Mouse (Mus musculus): Measurements from ENCODE around the gene Tefm. TPM values are rescaled to one million over a fixed set of nuclear protein-coding genes. Genes with fewer than 3 reads are reported as not detected.
A peak's percentile ranks its signal among the peaks of the same experiment; 100 is the strongest.

Gene Tefm
- polyA plus RNA-seq, 1 experiment: 37.3 TPM

DNA sequence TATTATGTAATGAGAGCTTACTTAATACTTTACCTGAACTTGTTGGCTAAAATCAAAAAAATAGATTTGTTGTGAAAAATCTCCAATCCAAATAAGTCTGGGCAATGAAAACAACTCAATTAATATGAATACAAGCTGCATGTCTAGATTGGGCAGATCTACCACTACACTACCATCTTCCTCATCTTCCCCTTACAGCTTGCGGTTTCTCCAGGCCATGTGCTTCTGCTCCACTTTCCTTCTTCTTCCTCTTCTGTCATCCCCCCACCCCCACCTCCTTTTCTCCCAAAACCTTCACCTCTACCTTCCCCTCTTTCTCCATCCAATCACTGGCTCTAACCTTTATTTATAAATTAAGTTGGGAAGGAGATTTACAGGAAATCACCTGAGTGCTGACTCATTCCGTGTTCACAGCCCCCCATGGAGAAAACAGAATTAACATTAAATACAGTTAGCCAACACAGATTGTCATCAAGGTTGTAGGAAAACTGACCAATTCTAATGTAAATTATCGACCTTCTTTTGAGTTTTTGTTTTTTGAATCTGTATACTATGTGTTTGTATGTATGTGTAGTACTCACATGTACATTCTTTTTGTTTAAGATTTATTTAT, 43.4 kb downstream of the Tefm start:
- Histone ChIP-seq H3K9ac (ENCODE audit: low read depth, poor library complexity, severe bottlenecking) (no peak overlapping the region), H3K36me3 (ENCODE audit: control insufficient read depth, insufficient read depth, low read length, poor library complexity, severe bottlenecking) (peaks cover 34% of the 10 kb centered on the region), H3K9me3 (replicated peaks; ENCODE audit: control insufficient read depth, insufficient read depth, low read length, poor library complexity, severe bottlenecking) (no peaks in the 10 kb centered on the region), H3K4me1 (ENCODE audit: control insufficient read depth, insufficient read depth, low read length) (peaks cover 3% of the 10 kb centered on the region), H3K4me3 (ENCODE audit: low read depth, low read length) (no peak overlapping the region), H3K27me3 (ENCODE audit: control insufficient read depth, insufficient read depth, low read length, poor library complexity, severe bottlenecking) (no peaks in the 10 kb centered on the region), H3K27ac (ENCODE audit: insufficient read depth, low read length) (peak overlapping the region; percentile 69; the same call in 1 of the 2 replicates)
- TF ChIP-seq EP300 (IDR thresholded peaks at IDR 0.05; ENCODE audit: insufficient read depth, low read depth, low read length) (no peak), CTCF (IDR thresholded peaks at IDR 0.05; ENCODE audit: low read depth, low read length) (no peak), POLR2A (IDR thresholded peaks at IDR 0.05; ENCODE audit: insufficient read depth, low read length) (no peak)

- H3K9ac ChIP-seq (ENCODE audit: low read depth, poor library complexity, severe bottlenecking): no peak overlapping the region
- H3K27me3 ChIP-seq (ENCODE audit: control insufficient read depth, insufficient read depth, low read length, poor library complexity, severe bottlenecking): no peaks in the 10 kb centered on the region
- H3K27ac ChIP-seq (ENCODE audit: insufficient read depth, low read length): no peak overlapping the region
- peaks cover 14% of the 10 kb centered on the region for H3K36me3 ChIP-seq (ENCODE audit: control insufficient read depth, insufficient read depth, low read length, poor library complexity, severe bottlenecking)
- no peak for TF ChIP-seq POLR2A (IDR thresholded peaks at IDR 0.05; ENCODE audit: insufficient read depth, low read length)
- TF ChIP-seq EP300 (IDR thresholded peaks at IDR 0.05; ENCODE audit: insufficient read depth, low read depth, low read length): no peak
- no peak for TF ChIP-seq CTCF (IDR thresholded peaks at IDR 0.05; ENCODE audit: low read depth, low read length)
- no peak overlapping the region for H3K4me3 ChIP-seq (ENCODE audit: low read depth, low read length)
- H3K4me1 ChIP-seq (ENCODE audit: control insufficient read depth, insufficient read depth, low read length): no peaks in the 10 kb centered on the region
- H3K9me3 ChIP-seq (replicated peaks; ENCODE audit: control insufficient read depth, insufficient read depth, low read length, poor library complexity, severe bottlenecking): no peaks in the 10 kb centered on the region
Measured at GRCm38 (mm10) chr11:80090555-80091164, 51.3 kb downstream of the Tefm start.

DNA sequence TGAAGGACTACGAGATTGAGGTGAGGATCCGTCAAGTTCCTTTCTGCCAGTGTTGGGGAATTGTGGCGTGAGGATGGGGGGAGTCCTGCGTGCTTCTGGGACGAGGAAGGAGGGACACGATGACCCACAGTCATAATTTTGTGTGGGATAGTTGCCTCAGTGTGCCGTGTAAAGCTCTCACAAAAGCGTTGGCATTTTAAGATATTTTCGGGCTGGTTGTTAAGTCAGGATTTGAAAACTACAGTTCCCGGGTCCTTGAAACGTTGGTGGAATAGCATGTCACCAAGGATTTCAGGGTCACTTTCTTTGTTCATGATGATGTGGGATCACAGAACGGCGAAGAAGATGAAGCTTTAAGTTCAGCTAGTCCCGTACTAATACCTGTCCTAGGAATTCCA, 52.2 kb downstream of the Tefm start:
- Histone ChIP-seq H3K27me3 (ENCODE audit: control insufficient read depth, insufficient read depth, low read length, poor library complexity, severe bottlenecking) (no peaks in the 10 kb centered on the region), H3K9ac (ENCODE audit: low read depth, poor library complexity, severe bottlenecking) (peak overlapping the region; percentile 95), H3K4me1 (ENCODE audit: control insufficient read depth, insufficient read depth, low read length) (no peaks in the 10 kb centered on the region), H3K36me3 (ENCODE audit: control insufficient read depth, insufficient read depth, low read length, poor library complexity, severe bottlenecking) (peaks cover 9% of the 10 kb centered on the region; the same call in 1 of the 2 replicates), H3K27ac (ENCODE audit: insufficient read depth, low read length) (no peak overlapping the region), H3K4me3 (ENCODE audit: low read depth, low read length) (peak overlapping the region; percentile 99), H3K9me3 (replicated peaks; ENCODE audit: control insufficient read depth, insufficient read depth, low read length, poor library complexity, severe bottlenecking) (no peaks in the 10 kb centered on the region)
- TF ChIP-seq POLR2A (IDR thresholded peaks at IDR 0.05; ENCODE audit: insufficient read depth, low read length) (no peak), EP300 (IDR thresholded peaks at IDR 0.05; ENCODE audit: insufficient read depth, low read depth, low read length) (no peak), CTCF (IDR thresholded peaks at IDR 0.05; ENCODE audit: low read depth, low read length) (no peak)

- TF ChIP-seq CTCF (IDR thresholded peaks at IDR 0.05; ENCODE audit: low read depth, low read length): no peak
- 0 out of 2 replicates have a peak, but pooled peaks have one; percentile 31 for TF ChIP-seq EP300 (IDR thresholded peaks at IDR 0.05; ENCODE audit: insufficient read depth, low read depth, low read length)
- Histone ChIP-seq H3K27ac (ENCODE audit: insufficient read depth, low read length) (no peak within 1 kb of the TSS), H3K36me3 (ENCODE audit: control insufficient read depth, insufficient read depth, low read length, poor library complexity, severe bottlenecking) (peaks cover 5% of the 10 kb centered on the region; the same call in 1 of the 2 replicates), H3K27me3 (ENCODE audit: control insufficient read depth, insufficient read depth, low read length, poor library complexity, severe bottlenecking) (no peaks in the 10 kb centered on the region), H3K9me3 (replicated peaks; ENCODE audit: control insufficient read depth, insufficient read depth, low read length, poor library complexity, severe bottlenecking) (no peaks in the 10 kb centered on the region), H3K9ac (ENCODE audit: low read depth, poor library complexity, severe bottlenecking) (peak within 1 kb of the TSS; percentile 95), H3K4me1 (ENCODE audit: control insufficient read depth, insufficient read depth, low read length) (no peaks in the 10 kb centered on the region), H3K4me3 (ENCODE audit: low read depth, low read length) (peak within 1 kb of the TSS; percentile 99)
Measured at GRCm38 (mm10) chr11:80088917-80089816, 52.8 kb downstream of the Tefm start, which contains the start of gene Atad5. Gene Atad5, plus strand, starts transcription at chr11:80089400.

DNA sequence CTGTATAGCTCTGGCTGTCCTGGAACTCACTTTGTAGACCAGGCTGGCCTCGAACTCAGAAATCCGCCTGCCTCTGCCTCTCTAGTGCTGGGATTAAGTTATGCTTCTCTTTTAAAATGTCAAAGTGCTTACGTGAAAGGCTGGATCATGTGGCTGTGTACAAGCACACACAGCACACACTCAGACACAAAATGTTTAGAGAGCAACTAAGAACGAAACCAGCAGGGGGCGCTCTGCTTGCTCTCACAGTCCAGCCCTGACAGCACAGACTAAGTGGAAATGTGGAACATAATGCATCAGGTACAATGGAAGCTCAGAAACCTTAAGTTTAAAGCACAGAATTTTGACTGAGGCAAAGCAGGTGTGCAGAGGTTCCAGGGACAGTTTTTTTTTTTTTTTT, 55.1 kb downstream of the Tefm start:
- no peaks in the 10 kb centered on the region for H3K36me3 ChIP-seq (ENCODE audit: control insufficient read depth, insufficient read depth, low read length, poor library complexity, severe bottlenecking)
- no peak for TF ChIP-seq EP300 (IDR thresholded peaks at IDR 0.05; ENCODE audit: insufficient read depth, low read depth, low read length)
- peak; percentile 92 for TF ChIP-seq CTCF (IDR thresholded peaks at IDR 0.05; ENCODE audit: low read depth, low read length)
- peaks cover 3% of the 10 kb centered on the region; the same call in 1 of the 2 replicates for H3K9me3 ChIP-seq (replicated peaks; ENCODE audit: control insufficient read depth, insufficient read depth, low read length, poor library complexity, severe bottlenecking)
- H3K9ac ChIP-seq (ENCODE audit: low read depth, poor library complexity, severe bottlenecking): no peak overlapping the region
- H3K27me3 ChIP-seq (ENCODE audit: control insufficient read depth, insufficient read depth, low read length, poor library complexity, severe bottlenecking): no peaks in the 10 kb centered on the region
- peak overlapping the region; percentile 10; the same call in 1 of the 2 replicates for H3K4me3 ChIP-seq (ENCODE audit: low read depth, low read length)
- no peaks in the 10 kb centered on the region for H3K4me1 ChIP-seq (ENCODE audit: control insufficient read depth, insufficient read depth, low read length)
- H3K27ac ChIP-seq (ENCODE audit: insufficient read depth, low read length): no peak overlapping the region

Other genes starting within 250 kb of the Tefm start
- gene Utp6, start 179.8 kb downstream of the Tefm start, polyA plus RNA-seq (2011; ENCODE audit: insufficient read depth, insufficient read length, low read depth, missing spikeins): 108 and 117 TPM in 2 replicates
- gene Suz12, start 149.1 kb downstream of the Tefm start, polyA plus RNA-seq (2011; ENCODE audit: insufficient read depth, insufficient read length, low read depth, missing spikeins): 215 and 235 TPM in 2 replicates
- 50.9 and 59.1 TPM in 2 replicates for gene Crlf3, start 61.2 kb downstream of the Tefm start, polyA plus RNA-seq (2011; ENCODE audit: insufficient read depth, insufficient read length, low read depth, missing spikeins)
- gene Atad5, start 52.8 kb downstream of the Tefm start, polyA plus RNA-seq (2011; ENCODE audit: insufficient read depth, insufficient read length, low read depth, missing spikeins): 25.0 and 26.6 TPM in 2 replicates
- gene Adap2, start 11.9 kb upstream of the Tefm start, polyA plus RNA-seq (2011; ENCODE audit: insufficient read depth, insufficient read length, low read depth, missing spikeins): 3.4 and 3.5 TPM in 2 replicates
- 4.5 and 5.3 TPM in 2 replicates for gene Rnf135, start 41.7 kb upstream of the Tefm start, polyA plus RNA-seq (2011; ENCODE audit: insufficient read depth, insufficient read length, low read depth, missing spikeins)
- gene Rhot1, start 66.8 kb upstream of the Tefm start, polyA plus RNA-seq (2011; ENCODE audit: insufficient read depth, insufficient read length, low read depth, missing spikeins): 52.5 and 52.9 TPM in 2 replicates
- 0.29 and 0.69 TPM in 2 replicates for gene Rhbdl3, start 158.7 kb upstream of the Tefm start, polyA plus RNA-seq (2011; ENCODE audit: insufficient read depth, insufficient read length, low read depth, missing spikeins)
- 27.8 and 31.0 TPM in 2 replicates for gene 5730455P16Rik, start 235.9 kb upstream of the Tefm start, polyA plus RNA-seq (2011; ENCODE audit: insufficient read depth, insufficient read length, low read depth, missing spikeins)
- gene Zfp207, start 241.1 kb upstream of the Tefm start, polyA plus RNA-seq (2011; ENCODE audit: insufficient read depth, insufficient read length, low read depth, missing spikeins): 344 and 357 TPM in 2 replicates

Measured in ES-Bruce4 (cell line).